Mouse (Mus musculus) neural tube, embryonic 11.5 days (tissue): ENCODE results near the gene Atp13a4. TPM values are rescaled to one million over a fixed set of nuclear protein-coding genes. Genes with fewer than 3 reads are reported as not detected.

Experiments used
- ATAC-seq: fragments of 200-750 bp; cut with Nextera tagmentation; 2 replicates; pipeline ENCODE4 v1.8.0; 2017; ENCODE audit warnings: moderate number of reproducible peaks, mild to moderate bottlenecking, moderate TSS enrichment, moderate library complexity; ENCODE audit not compliant: insufficient read depth, low FRiP score, low TSS enrichment
- DNase-seq: peaks from one replicate; pipeline ENCODE4 v3.0.0-alpha.2; 2015; ENCODE audit warnings: low spot score
- H3K27ac ChIP-seq: fragments of 300-500 bp; sonication (generic); 2 replicates; pipeline ENCODE4 v1.5.1; 2014; ENCODE audit warnings: low read depth, mild to moderate bottlenecking, low read length
- H3K27me3 ChIP-seq: fragments of 300-500 bp; sonication (generic); 2 replicates; pipeline ENCODE4 v1.6.1; 2014; ENCODE audit warnings: mild to moderate bottlenecking, low read length, mixed read lengths; ENCODE audit not compliant: control insufficient read depth, insufficient read depth
- H3K36me3 ChIP-seq: fragments of 300-500 bp; sonication (generic); 2 replicates; pipeline ENCODE4 v1.6.1; 2014; ENCODE audit warnings: mild to moderate bottlenecking, low read length, moderate library complexity, mixed read lengths; ENCODE audit not compliant: control insufficient read depth, insufficient read depth
- H3K4me1 ChIP-seq: fragments of 300-500 bp; sonication (generic); 2 replicates; pipeline ENCODE4 v1.6.1; 2014; ENCODE audit warnings: low read length, mixed read lengths; ENCODE audit not compliant: control insufficient read depth, insufficient read depth
- H3K4me2 ChIP-seq: fragments of 300-500 bp; sonication (generic); 2 replicates; pipeline ENCODE4 v1.6.1; 2014; ENCODE audit warnings: low read depth, mild to moderate bottlenecking, moderate library complexity
- H3K4me3 ChIP-seq: fragments of 300-500 bp; sonication (generic); 2 replicates; pipeline ENCODE4 v1.5.1; 2014; ENCODE audit warnings: low read depth, low read length
- H3K9ac ChIP-seq: fragments of 300-500 bp; sonication (generic); 2 replicates; pipeline ENCODE4 v1.6.1; 2014; ENCODE audit warnings: mild to moderate bottlenecking, low read length
- H3K9me3 ChIP-seq: fragments of 300-500 bp; sonication (generic); 2 replicates; pipeline ENCODE4 v1.6.1; 2016; ENCODE audit warnings: low read length; ENCODE audit not compliant: control insufficient read depth
- WGBS: fragments of 180-500 bp; shearing (Covaris S2); extraction: QIAGEN DNeasy Blood & Tissue Kit; methylation state at CpG from one replicate; pipeline ENCODE4 v1.1.7; 2014; 5-methylcytosine and 5-hydroxymethylcytosine counted together
- polyA plus RNA-seq: library from polyadenylated mRNA; unstranded; fragments of >200 nt; fragmentation: Nextera tagmentation; extraction: Ambion mirVana; gene quantifications from 2 replicates; pipeline ENCODE4 v1.2.1, GENCODE M21; 2014

Atp13a4 gene
- polyA plus RNA-seq, 1 experiment from 2014 or later, result 0.25 TPM

DNA sequence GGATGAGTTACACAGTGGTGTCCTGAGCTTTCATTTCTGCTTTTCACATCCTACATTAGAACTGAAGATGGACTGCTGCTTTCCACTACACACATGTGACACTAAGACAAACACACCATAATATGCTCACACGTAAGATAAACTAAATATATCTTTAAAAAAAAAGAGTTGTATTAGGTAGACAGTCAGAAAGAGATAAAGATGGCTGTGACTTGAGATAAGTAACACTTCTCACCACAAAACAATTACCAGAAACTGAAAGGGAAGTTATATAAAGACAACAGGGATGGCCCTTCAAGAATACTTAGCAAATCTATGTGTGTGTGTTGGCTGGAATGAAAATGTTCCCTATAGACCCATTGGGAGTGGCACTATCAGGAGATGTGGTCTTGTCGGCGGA is 34.8 kb downstream of the Atp13a4 start:
- DNase-seq (no peak), ATAC-seq (no peak)
- Histone ChIP-seq H3K36me3 (no peaks in the 10 kb centered on the region), H3K27ac (no peak overlapping the region), H3K4me3 (no peak overlapping the region), H3K4me1 (no peaks in the 10 kb centered on the region), H3K27me3 (no peaks in the 10 kb centered on the region), H3K4me2 (no peak overlapping the region), H3K9me3 (no peaks in the 10 kb centered on the region), H3K9ac (no peak overlapping the region)
- 91% methylated on average over 3 of the region's 3 CpGs for WGBS

DNA sequence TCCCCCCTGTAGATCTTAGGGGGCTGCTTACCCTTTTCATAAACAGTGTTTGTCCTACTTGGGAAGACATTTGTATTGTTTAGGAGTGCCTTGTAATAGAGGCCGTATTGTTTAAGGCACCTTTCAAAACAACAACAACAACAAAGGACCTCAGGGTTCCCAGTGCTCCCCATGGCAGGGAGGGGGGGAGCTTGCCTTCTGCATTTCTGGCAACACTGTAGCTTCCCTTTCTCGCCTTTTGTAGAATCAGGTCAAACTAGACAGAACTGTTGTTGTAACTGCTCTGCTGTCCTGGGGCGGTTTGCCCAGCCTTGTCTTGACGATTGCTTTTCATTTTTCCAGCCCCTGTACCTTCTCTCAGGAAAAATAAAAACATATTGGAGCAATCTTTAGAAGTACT is 40.0 kb downstream of the Atp13a4 start:
- Histone ChIP-seq H3K9ac (no peak overlapping the region), H3K27me3 (no peaks in the 10 kb centered on the region), H3K27ac (no peak overlapping the region), H3K4me2 (no peak overlapping the region), H3K4me3 (no peak overlapping the region), H3K4me1 (no peaks in the 10 kb centered on the region), H3K9me3 (no peaks in the 10 kb centered on the region), H3K36me3 (no peaks in the 10 kb centered on the region)
- WGBS, result 66% methylated on average over 4 of the region's 4 CpGs
- ATAC-seq (no peak), DNase-seq (no peak)

DNA sequence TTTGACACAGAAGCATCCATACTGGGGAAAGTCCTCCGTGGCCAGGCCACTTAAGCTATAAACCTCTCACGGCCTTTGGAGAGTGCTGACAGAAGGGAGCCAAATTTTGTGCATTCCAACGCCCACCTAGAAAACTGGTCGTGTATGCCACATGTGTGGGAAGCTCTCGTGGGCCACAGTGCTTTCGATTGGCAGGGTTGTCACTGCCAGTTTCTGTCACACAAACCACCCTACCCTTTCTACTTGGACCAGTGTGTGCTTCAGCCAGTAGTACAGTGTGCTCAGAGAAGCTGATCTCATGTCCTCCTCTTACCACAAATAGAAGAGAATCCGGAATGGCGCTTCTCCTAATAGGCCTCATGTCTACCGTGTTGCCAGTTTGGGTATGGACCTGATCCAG is 40.5 kb downstream of the Atp13a4 start:
- WGBS, result 80% methylated on average over 9 of the region's 9 CpGs
- H3K4me3 ChIP-seq, result no peak overlapping the region
- no peak overlapping the region for H3K4me2 ChIP-seq
- DNase-seq, result no peak
- no peaks in the 10 kb centered on the region for H3K27me3 ChIP-seq
- no peak for ATAC-seq
- H3K9ac ChIP-seq, result no peak overlapping the region
- H3K4me1 ChIP-seq, result no peaks in the 10 kb centered on the region
- H3K36me3 ChIP-seq, result no peaks in the 10 kb centered on the region
- H3K27ac ChIP-seq, result no peak overlapping the region
- H3K9me3 ChIP-seq, result no peaks in the 10 kb centered on the region

DNA sequence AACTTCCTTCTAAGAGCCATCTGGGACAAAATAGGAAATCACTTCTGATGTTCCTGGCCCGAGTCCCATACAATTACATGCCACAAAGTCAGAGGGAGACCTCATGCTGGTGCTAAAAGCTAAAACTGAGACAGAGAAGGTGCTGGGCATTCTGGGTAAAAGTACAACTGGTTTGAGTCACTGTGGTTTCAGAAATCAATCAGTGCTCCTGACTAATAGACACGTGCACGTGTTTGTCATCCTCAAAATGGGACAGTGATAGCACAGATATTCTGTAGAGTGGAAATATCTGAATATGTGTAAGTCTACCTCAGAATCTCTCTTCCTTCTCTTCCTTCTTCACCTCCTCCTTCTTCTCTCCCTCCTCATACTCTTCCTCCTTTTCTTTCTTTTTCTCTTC is 53.6 kb downstream of the Atp13a4 start:
- no peak overlapping the region for H3K9ac ChIP-seq
- H3K27ac ChIP-seq, result no peak overlapping the region
- no peaks in the 10 kb centered on the region for H3K36me3 ChIP-seq
- H3K27me3 ChIP-seq, result no peaks in the 10 kb centered on the region
- no peak overlapping the region for H3K4me3 ChIP-seq
- H3K4me1 ChIP-seq, result no peaks in the 10 kb centered on the region
- H3K4me2 ChIP-seq, result no peak overlapping the region
- ATAC-seq, result no peak
- no peaks in the 10 kb centered on the region for H3K9me3 ChIP-seq
- DNase-seq, result no peak
- 78% methylated on average over 3 of the region's 3 CpGs for WGBS

DNA sequence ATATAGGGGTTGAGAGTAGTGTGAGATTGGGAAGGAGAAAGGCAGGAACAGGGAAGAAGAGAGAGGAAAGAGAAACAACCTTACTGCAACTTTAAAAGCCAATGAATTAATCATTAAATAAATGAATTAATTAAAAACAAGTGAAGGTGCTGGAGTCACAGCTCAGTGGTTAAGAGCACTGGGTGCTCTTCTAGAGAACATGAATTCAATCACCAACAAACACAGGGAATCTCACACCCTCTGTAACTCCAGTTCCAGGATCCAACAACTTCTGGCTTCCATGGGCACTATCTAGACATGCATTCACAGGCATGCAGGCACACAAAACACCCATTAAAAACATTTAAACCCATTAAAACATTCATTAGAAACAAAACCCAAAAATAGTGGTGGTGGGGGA is 63.2 kb downstream of the Atp13a4 start:
- Histone ChIP-seq H3K4me2 (no peak overlapping the region), H3K36me3 (no peaks in the 10 kb centered on the region), H3K9ac (no peak overlapping the region), H3K27ac (no peak overlapping the region), H3K4me3 (no peak overlapping the region), H3K27me3 (no peaks in the 10 kb centered on the region), H3K9me3 (no peaks in the 10 kb centered on the region), H3K4me1 (no peaks in the 10 kb centered on the region)
- DNase-seq (no peak), ATAC-seq (no peak)

DNA sequence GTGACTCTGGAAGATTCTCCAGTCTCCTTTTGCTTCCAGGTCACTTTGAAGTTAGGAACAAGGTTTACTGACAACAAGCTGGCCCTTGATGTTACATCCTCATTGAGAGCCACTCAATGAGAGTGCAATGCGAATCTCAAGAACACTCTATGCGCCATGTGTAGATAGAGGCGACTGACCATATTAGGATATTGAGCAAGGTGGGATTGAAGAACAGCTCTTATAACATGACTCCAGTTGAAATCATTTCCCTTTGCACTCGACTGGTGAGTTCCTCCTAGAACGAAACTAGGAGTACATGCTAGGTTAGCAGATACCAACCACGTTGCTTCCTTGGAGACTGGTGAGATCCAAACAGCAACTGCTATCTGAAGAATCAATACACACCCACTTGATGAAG is 64.3 kb downstream of the Atp13a4 start:
- Histone ChIP-seq H3K4me1 (no peaks in the 10 kb centered on the region), H3K36me3 (no peaks in the 10 kb centered on the region), H3K9me3 (no peaks in the 10 kb centered on the region), H3K27ac (no peak overlapping the region), H3K4me3 (no peak overlapping the region), H3K27me3 (no peaks in the 10 kb centered on the region), H3K4me2 (no peak overlapping the region), H3K9ac (no peak overlapping the region)
- DNase-seq, result no peak
- no peak for ATAC-seq
- 90% methylated on average over 6 of the region's 6 CpGs for WGBS

DNA sequence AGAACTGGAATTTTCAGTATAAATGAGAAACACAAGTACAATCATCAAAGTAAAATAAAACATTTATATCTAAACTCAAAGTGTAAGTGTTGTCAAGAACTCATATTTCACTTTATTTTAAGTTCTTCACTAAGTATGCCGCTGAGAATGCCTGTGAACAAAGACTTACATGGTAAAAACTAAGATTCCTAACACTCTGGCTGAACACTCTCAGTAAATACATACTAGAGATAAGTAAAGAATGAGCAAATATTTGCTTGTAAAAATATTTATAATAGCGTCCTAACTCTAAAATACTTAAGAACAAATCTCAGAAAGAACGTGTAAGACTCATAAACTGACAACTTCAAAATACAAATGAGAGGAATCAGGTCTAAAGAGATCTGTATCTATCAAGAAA is 80.9 kb downstream of the Atp13a4 start:
- DNase-seq (no peak), ATAC-seq (no peak)
- no peaks in the 10 kb centered on the region for H3K9me3 ChIP-seq
- H3K4me1 ChIP-seq, result no peaks in the 10 kb centered on the region
- no peak overlapping the region for H3K4me2 ChIP-seq
- H3K27me3 ChIP-seq, result no peaks in the 10 kb centered on the region
- H3K36me3 ChIP-seq, result no peaks in the 10 kb centered on the region
- no peak overlapping the region for H3K9ac ChIP-seq
- H3K27ac ChIP-seq, result no peak overlapping the region
- no peak overlapping the region for H3K4me3 ChIP-seq
- 82% methylated on average over 3 of the region's 3 CpGs for WGBS

DNA sequence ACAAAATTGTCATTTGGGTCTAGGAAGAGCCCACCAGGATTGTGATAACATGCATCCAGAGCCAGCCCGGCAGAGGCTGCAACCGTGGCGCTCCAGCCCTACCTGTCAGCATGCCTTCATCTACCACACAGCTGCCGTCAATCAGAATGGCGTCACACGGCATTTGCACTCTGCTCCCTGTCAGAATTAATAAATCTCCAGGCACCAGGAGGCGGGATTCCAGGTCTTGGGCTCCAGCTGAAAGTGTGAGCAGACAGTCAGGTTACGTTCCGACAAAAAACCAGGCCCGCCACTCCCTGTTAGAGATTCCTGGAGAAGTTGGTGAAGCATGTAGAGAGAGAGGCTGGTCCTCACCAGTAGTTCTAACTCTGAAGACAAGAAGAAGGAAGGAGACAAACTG is 85.3 kb downstream of the Atp13a4 start:
- H3K9ac ChIP-seq, result no peak overlapping the region
- WGBS, result 86% methylated on average over 10 of the region's 10 CpGs
- no peaks in the 10 kb centered on the region for H3K27me3 ChIP-seq
- H3K4me3 ChIP-seq, result no peak overlapping the region
- H3K9me3 ChIP-seq, result no peaks in the 10 kb centered on the region
- H3K36me3 ChIP-seq, result no peaks in the 10 kb centered on the region
- no peaks in the 10 kb centered on the region for H3K4me1 ChIP-seq
- no peak for DNase-seq
- ATAC-seq, result no peak
- no peak overlapping the region for H3K27ac ChIP-seq
- H3K4me2 ChIP-seq, result no peak overlapping the region

DNA sequence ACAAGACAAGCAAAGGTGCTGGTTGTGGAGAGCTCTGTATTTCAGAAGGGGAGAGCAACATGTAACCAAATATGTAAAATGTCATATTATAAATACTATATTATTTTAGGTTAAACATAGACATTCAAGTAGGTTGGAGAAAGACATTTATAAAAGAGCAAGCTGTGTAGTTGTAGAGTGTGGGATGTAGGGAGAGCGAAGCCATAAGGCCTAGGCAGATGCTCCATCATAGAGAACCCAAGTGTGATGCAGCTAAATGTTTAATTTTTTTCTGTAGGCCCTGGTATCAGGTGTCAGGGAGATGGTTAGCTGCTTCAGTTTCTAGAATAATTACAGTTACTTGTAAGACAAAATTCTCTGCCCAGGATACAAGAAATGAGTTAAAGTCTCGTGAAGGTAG is 87.8 kb downstream of the Atp13a4 start:
- H3K9me3 ChIP-seq, result no peaks in the 10 kb centered on the region
- no peaks in the 10 kb centered on the region for H3K27me3 ChIP-seq
- H3K9ac ChIP-seq, result no peak overlapping the region
- no peaks in the 10 kb centered on the region for H3K4me1 ChIP-seq
- ATAC-seq (no peak), DNase-seq (no peak)
- H3K27ac ChIP-seq, result no peak overlapping the region
- H3K4me2 ChIP-seq, result no peak overlapping the region
- 86% methylated on average over 2 of the region's 2 CpGs for WGBS
- no peaks in the 10 kb centered on the region for H3K36me3 ChIP-seq
- H3K4me3 ChIP-seq, result no peak overlapping the region
